Mouse (Mus musculus) spleen, adult 2 months (tissue): ENCODE measurements around the gene Htt. TPM values are rescaled to one million over a fixed set of nuclear protein-coding genes. Genes with fewer than 3 reads are reported as not detected.

Experiments
- DNase-seq, 2 experiments: peaks; one replicate each; pipeline versions ENCODE4 v3.0.0 to v3.0.0-alpha.2; 2012 to 2021; ENCODE audit warnings: low spot score in 2 of 2, low read depth in 1 of 2
- H3K27ac ChIP-seq: fragments of 200-500 bp; 2 replicates; pipeline ENCODE4 v1.5.1; 2012; ENCODE audit warnings: low read length, inconsistent platforms; ENCODE audit not compliant: insufficient read depth
- H3K27me3 ChIP-seq: fragments of 200-500 bp; 2 replicates; pipeline ENCODE4 v1.6.1; 2012; ENCODE audit warnings: mild to moderate bottlenecking, moderate library complexity, low read length, inconsistent platforms; ENCODE audit not compliant: control insufficient read depth, insufficient read depth
- H3K36me3 ChIP-seq: fragments of 200-500 bp; 2 replicates; pipeline ENCODE4 v1.6.1; 2012; ENCODE audit warnings: mild to moderate bottlenecking, low read length, inconsistent platforms; ENCODE audit not compliant: control insufficient read depth, insufficient read depth
- H3K4me1 ChIP-seq: fragments of 200-500 bp; 2 replicates; pipeline ENCODE4 v1.6.1; 2011; ENCODE audit warnings: inconsistent platforms; ENCODE audit not compliant: control insufficient read depth, insufficient read depth, insufficient read length
- H3K4me3 ChIP-seq: fragments of 200-500 bp; 2 replicates; pipeline ENCODE4 v1.5.1; 2011; ENCODE audit warnings: mild to moderate bottlenecking, inconsistent platforms; ENCODE audit not compliant: insufficient read depth, insufficient read length; ENCODE audit errors: extremely low read depth
- CTCF ChIP-seq: fragments of 200-500 bp; IDR thresholded peaks from 2 replicates; pipeline ENCODE4 v1.5.1; 2011; ENCODE audit warnings: mild to moderate bottlenecking, inconsistent platforms; ENCODE audit not compliant: insufficient read depth, insufficient read length, insufficient replicate concordance; ENCODE audit errors: extremely low read depth
- POLR2A ChIP-seq: fragments of 200-500 bp; IDR thresholded peaks from 2 replicates; pipeline ENCODE4 v1.6.1; 2011; ENCODE audit warnings: low read depth, low read length, inconsistent platforms
- WGBS: fragments of 180-500 bp; shearing (Covaris S2); methylation state at CpG from one replicate; pipeline ENCODE4 v1.1.7; 2018; 5-methylcytosine and 5-hydroxymethylcytosine counted together
- polyA plus RNA-seq: library from polyadenylated mRNA; depleted of rRNA; stranded (reverse); fragments of >200 nt; gene quantifications from 2 replicates; pipeline ENCODE4 v1.2.3, GENCODE M21; 2012

Gene Htt
- polyA plus RNA-seq, 1 experiment: 11.9 TPM

DNA sequence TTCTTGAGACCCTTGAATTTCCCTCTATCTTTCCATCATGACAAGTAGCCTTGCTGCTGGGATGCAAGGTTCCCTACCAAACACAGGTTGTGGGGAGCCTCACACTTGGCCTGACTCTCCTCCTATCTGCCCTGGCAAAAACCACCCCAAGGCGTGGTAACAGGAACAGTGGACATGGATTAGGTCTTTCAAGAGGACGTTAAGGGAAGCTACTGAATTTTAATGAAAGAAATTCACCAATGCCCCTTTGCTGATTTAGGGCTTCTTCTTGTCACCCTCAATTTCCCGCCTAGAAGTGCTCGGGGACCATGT is 148.9 kb downstream of the Htt start:
- DNase-seq: no peak
- peaks cover 15% of the 10 kb centered on the region for H3K36me3 ChIP-seq
- no peak overlapping the region for H3K27ac ChIP-seq
- H3K4me3 ChIP-seq: no peak overlapping the region
- H3K27me3 ChIP-seq: no peaks in the 10 kb centered on the region
- no peak for TF ChIP-seq POLR2A
- no peaks in the 10 kb centered on the region for H3K4me1 ChIP-seq
- WGBS: 82% methylated on average over 4 of the region's 4 CpGs

DNA sequence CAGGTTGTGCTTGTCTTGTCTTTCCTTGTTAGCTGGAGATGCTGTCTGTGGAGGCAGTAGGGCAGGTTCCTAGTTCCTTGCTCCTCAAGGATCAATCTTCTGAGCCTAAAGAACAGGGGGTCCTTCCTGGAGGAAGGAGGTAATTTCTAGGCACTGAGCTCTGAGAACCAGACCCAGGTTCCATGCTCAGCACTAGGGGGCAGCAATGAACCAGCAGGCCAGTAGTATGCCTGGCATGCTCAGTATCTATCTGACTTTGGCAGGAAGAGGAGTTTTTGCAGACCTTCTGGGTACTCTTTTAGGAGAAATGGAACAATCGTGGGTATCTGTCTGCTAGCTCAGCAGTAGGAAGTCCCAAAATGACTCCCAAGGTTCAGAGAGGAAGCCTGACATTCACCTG is 154.3 kb downstream of the Htt start:
- DNase-seq: peak in 1 of 2 experiments; percentile 55
- no peak overlapping the region for H3K27ac ChIP-seq
- H3K4me1 ChIP-seq: no peaks in the 10 kb centered on the region
- H3K36me3 ChIP-seq: no peaks in the 10 kb centered on the region
- TF ChIP-seq POLR2A (no peak), CTCF (peak; percentile 73; the same call in 1 of the 2 replicates)
- 3% methylated on average over 1 of the region's 1 CpGs for WGBS
- H3K27me3 ChIP-seq: no peaks in the 10 kb centered on the region
- H3K4me3 ChIP-seq: no peak overlapping the region

DNA sequence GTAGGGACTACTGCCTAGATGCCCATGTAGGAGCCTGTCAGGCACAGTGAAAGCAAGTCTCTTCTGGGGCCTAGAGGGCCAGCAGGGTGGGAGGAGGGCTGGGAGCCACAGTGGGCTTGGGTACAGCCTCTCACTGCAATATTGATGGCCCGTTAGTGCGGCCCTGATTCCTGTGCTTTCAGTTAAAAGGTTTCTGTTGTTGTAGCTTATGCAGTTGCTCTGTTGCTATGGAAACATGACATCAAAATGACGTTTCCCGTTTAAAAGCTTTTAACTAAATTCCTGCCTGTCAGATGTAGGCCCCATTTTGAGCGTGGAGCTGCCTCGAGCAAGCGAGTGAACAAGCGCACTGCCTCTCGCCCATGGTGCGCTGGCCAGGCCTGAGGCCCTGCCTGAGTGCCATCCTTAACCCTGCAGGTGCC is 155.7 kb downstream of the Htt start:
- Histone ChIP-seq H3K4me3 (no peak overlapping the region), H3K36me3 (no peaks in the 10 kb centered on the region), H3K4me1 (no peaks in the 10 kb centered on the region), H3K27me3 (no peaks in the 10 kb centered on the region), H3K27ac (no peak overlapping the region)
- no peak for TF ChIP-seq POLR2A
- TF ChIP-seq CTCF: no peak
- WGBS: 87% methylated on average over 10 of the region's 10 CpGs
- DNase-seq: no peak

DNA sequence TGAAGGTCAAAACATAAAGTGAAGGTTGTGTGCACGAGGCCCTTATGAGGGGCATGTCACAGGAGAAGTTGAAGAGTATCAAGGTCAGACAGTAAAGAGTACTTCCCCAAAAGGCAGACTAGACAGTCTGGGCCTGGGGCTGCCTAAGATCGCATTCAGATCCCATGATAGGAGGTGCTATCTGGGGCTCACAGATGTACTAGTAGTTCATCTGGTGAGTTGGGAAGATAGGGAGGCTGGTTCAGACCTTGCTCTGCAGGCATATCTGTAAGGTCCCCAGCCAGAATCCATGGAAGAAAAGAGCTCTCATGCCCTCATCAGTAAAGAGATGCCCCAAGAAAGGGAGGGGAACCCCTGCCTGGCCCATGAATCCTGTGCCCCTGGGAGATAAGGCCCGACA is 157.2 kb downstream of the Htt start:
- no peak for TF ChIP-seq CTCF
- no peak for TF ChIP-seq POLR2A
- Histone ChIP-seq H3K36me3 (peaks cover 2% of the 10 kb centered on the region; the same call in 1 of the 2 replicates), H3K4me1 (no peaks in the 10 kb centered on the region), H3K4me3 (no peak overlapping the region), H3K27ac (no peak overlapping the region), H3K27me3 (no peaks in the 10 kb centered on the region)
- no peak for DNase-seq
- 76% methylated on average over 3 of the region's 3 CpGs for WGBS

DNA sequence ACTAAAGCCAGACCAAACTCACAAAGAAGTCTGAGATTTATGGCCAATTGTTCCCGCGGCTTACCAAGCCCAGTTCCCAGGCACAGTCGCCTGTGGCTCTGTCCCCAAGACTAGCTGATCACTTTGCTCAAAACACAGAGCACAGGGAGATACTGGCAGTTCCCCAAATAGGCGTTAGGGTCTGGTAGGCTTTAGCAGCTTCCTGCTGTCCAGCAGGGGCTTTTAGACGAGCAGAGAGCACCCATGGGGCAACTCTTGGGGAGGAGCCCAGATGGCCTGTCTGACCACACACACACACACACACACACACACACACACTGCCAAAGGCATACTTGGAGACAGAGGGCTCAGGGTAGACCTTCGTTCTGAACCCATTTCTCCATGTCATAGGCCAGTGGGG is 161.0 kb downstream of the Htt start:
- WGBS: 83% methylated on average over 6 of the region's 6 CpGs
- no peaks in the 10 kb centered on the region for H3K27me3 ChIP-seq
- no peaks in the 10 kb centered on the region for H3K4me1 ChIP-seq
- H3K4me3 ChIP-seq: no peak overlapping the region
- no peak for DNase-seq
- H3K27ac ChIP-seq: no peak overlapping the region
- TF ChIP-seq POLR2A: no peak
- TF ChIP-seq CTCF: no peak
- peaks cover 2% of the 10 kb centered on the region; the same call in 1 of the 2 replicates for H3K36me3 ChIP-seq

DNA sequence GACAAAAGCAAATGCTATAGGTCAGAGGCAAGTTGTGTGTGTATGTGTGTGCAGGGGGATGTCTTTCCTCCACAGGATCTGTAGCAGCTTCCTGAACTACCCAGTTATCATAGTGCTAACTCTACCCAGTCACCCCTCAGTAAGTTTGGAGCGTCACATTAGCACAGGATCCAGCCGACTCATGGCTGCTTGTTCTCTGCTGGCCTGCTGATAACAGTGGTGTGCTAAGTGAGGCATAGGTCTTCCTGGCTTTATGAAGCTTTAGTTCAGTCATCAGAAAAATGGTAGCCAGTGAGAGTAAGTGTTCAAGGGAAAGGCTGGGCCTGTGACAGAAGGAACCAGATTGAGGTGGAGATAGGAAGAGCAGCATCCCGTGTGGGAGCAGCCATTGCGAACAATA is 162.4 kb downstream of the Htt start:
- Histone ChIP-seq H3K36me3 (peaks cover 2% of the 10 kb centered on the region; the same call in 1 of the 2 replicates), H3K27ac (peak overlapping the region; percentile 43; the same call in 1 of the 2 replicates), H3K27me3 (no peaks in the 10 kb centered on the region), H3K4me3 (no peak overlapping the region), H3K4me1 (no peaks in the 10 kb centered on the region)
- DNase-seq: no peak
- WGBS: 79% methylated on average over 4 of the region's 4 CpGs
- TF ChIP-seq POLR2A (no peak), CTCF (no peak)

DNA sequence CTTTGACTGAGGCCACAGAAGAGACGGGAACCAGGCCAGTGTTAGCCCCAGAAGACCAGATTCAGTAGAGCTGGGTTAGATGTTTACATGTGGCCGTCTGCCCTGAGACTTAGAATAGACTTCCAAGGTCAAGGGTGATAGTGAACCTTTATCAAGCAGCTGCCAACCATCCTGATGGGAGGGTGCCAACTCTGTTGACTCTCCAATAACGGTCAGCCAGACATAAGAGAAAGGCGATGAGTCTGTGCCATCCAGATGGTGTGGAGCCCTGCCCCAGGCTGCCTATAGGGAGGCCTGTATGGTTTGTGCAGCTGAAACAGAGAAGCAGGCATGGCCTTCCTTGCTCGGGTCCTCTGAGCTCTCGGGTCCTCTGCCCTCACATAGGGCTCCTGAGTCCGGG is 163.0 kb downstream of the Htt start:
- Histone ChIP-seq H3K4me3 (no peak overlapping the region), H3K4me1 (no peaks in the 10 kb centered on the region), H3K27ac (peak overlapping the region; percentile 45; the same call in 1 of the 2 replicates), H3K27me3 (no peaks in the 10 kb centered on the region), H3K36me3 (peaks cover 2% of the 10 kb centered on the region; the same call in 1 of the 2 replicates)
- DNase-seq: no peak
- 82% methylated on average over 7 of the region's 7 CpGs for WGBS
- TF ChIP-seq POLR2A (no peak), CTCF (no peak)
